In the genomic region with DNA sequence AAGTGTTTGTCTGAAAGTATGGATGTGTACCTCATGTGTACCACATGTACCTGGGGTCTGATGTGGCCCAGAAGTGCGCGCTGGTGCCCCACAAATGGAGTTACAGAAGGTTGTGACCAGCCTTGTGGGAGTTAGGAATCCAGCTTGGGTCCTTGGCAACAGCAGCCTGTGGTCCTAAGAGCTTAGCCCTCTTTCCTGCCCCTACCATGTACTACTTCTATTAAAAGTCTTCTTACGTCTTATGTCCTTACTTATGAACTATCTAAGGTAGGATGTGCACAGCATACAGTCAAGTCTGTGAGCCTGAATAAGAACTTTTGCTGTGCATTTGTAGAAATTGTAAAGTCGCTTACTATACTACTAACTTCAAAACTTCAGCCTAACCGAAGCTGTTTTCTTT, we compare ENCODE assay signal across 8 mouse cellular contexts. TPM values are rescaled to one million over a fixed set of nuclear protein-coding genes. Genes with fewer than 3 reads are reported as not detected.
DNase-seq lines count a peak whose midpoint lies in the region; ATAC-seq lines count a peak whose summit lies in the region.

No protein-coding gene starts in this region.

- intact Hi-C loops in heart, postnatal 36 days (cut with DNase I) = loop anchor here (5.0 kb wide), 1 partner anchor 1777 kb away; the partner anchor contains the start of gene Rif1
- intact Hi-C loops in left cerebral cortex, postnatal 25 days (cut with DNase I) = no loop called here

- H3K27me3 ChIP-seq in heart, embryonic 11.5 days (ENCODE audit: control insufficient read depth, insufficient read depth, low read length) = no peaks in the 10 kb centered on the region
- H3K27me3 ChIP-seq in forebrain, embryonic 12.5 days = no peaks in the 10 kb centered on the region
- H3K27me3 ChIP-seq in liver, embryonic 15.5 days = no peaks in the 10 kb centered on the region

- peak overlapping the region; percentile 76 for H3K4me2 ChIP-seq in heart, embryonic 11.5 days
- peak overlapping the region; percentile 72 for H3K4me2 ChIP-seq in forebrain, embryonic 12.5 days
- H3K4me2 ChIP-seq in liver, embryonic 15.5 days = peak overlapping the region; percentile 83

- H3K4me3 ChIP-seq in heart, embryonic 11.5 days (ENCODE audit: low read depth, low read length) = peak overlapping the region; percentile 76
- H3K4me3 ChIP-seq in forebrain, embryonic 12.5 days (replicated peaks) = peak overlapping the region; percentile 89
- peak overlapping the region; percentile 92 for H3K4me3 ChIP-seq in liver, embryonic 15.5 days (replicated peaks)

- no peak overlapping the region for H3K27ac ChIP-seq in heart, embryonic 11.5 days (ENCODE audit: low read depth, low read length)
- no peak overlapping the region for H3K27ac ChIP-seq in forebrain, embryonic 12.5 days
- 0 out of 2 replicates have a peak overlapping the region, but pooled peaks have one; percentile 14 for H3K27ac ChIP-seq in liver, embryonic 15.5 days (replicated peaks)

- 38% methylated on average over 5 of the region's 5 CpGs for WGBS in heart, embryonic 11.5 days (ENCODE audit: insufficient replicate concordance)
- 51% methylated on average over 5 of the region's 5 CpGs for WGBS in forebrain, embryonic 12.5 days
- WGBS in liver, embryonic 15.5 days (ENCODE audit: insufficient replicate concordance) = 25% methylated on average over 5 of the region's 5 CpGs

- no peak for ATAC-seq in heart, embryonic 11.5 days (replicated peaks; ENCODE audit: insufficient number of reproducible peaks, low FRiP score, low TSS enrichment)
- no peak for ATAC-seq in forebrain, embryonic 12.5 days (ENCODE audit: low FRiP score)
- no peak for ATAC-seq in liver, embryonic 15.5 days (ENCODE audit: insufficient read depth)

- peaks cover 8% of the 10 kb centered on the region for H3K36me3 ChIP-seq in heart, embryonic 11.5 days (ENCODE audit: control insufficient read depth, insufficient read depth, low read length)
- peaks cover 9% of the 10 kb centered on the region for H3K36me3 ChIP-seq in forebrain, embryonic 12.5 days (replicated peaks)
- H3K36me3 ChIP-seq in liver, embryonic 15.5 days (replicated peaks) = peaks cover 12% of the 10 kb centered on the region

- H3K4me1 ChIP-seq in heart, embryonic 11.5 days (ENCODE audit: control insufficient read depth, insufficient read depth, low read length) = peaks cover 16% of the 10 kb centered on the region
- H3K4me1 ChIP-seq in forebrain, embryonic 12.5 days = peaks cover 18% of the 10 kb centered on the region
- peaks cover 32% of the 10 kb centered on the region for H3K4me1 ChIP-seq in liver, embryonic 15.5 days (replicated peaks)

- peak overlapping the region; percentile 99; the same call in 1 of the 2 replicates for H3K9ac ChIP-seq in heart, embryonic 11.5 days (ENCODE audit: low read depth, low read length)
- H3K9ac ChIP-seq in forebrain, embryonic 12.5 days = peak overlapping the region; percentile 82
- H3K9ac ChIP-seq in liver, embryonic 15.5 days = peak overlapping the region; percentile 88

- no peaks in the 10 kb centered on the region for H3K9me3 ChIP-seq in heart, embryonic 11.5 days (replicated peaks; ENCODE audit: control insufficient read depth, low read length)
- H3K9me3 ChIP-seq in forebrain, embryonic 12.5 days = no peaks in the 10 kb centered on the region
- no peaks in the 10 kb centered on the region for H3K9me3 ChIP-seq in liver, embryonic 15.5 days (replicated peaks)

- no peak for DNase-seq in heart, postnatal 36 days
- peak; percentile 21 for DNase-seq in CD4-positive helper T cell, adult 2 months (ENCODE audit: low read depth, low spot score)
- DNase-seq in thymus, postnatal 25 days = no peak
- DNase-seq in left cerebral cortex, postnatal 25 days (ENCODE audit: low spot score in 2 of 2) = no peak
- no peak for DNase-seq in natural killer cell, adult 2 months (ENCODE audit: low spot score in 2 of 2)

RNA-seq across cellular contexts. Expression of gene Mmadhc, which starts 1.0 kb away (rescaled TPM):
- 131 and 138 TPM in 2 replicates for polyA plus RNA-seq in heart, embryonic 11.5 days (2014; fragmentation: Nextera tagmentation; extraction: Ambion mirVana)
- 100 to 1,000 TPM; 170 to 175 TPM for total RNA-seq in heart, postnatal 36 days (2021)
- polyA plus RNA-seq in forebrain, embryonic 12.5 days (2016; fragmentation: Nextera tagmentation; extraction: Ambion mirVana) = 145 and 152 TPM in 2 replicates
- 77.7 and 81.9 TPM in 2 replicates for polyA plus RNA-seq in liver, embryonic 15.5 days (2015; fragmentation: Nextera tagmentation; extraction: Ambion mirVana)
- 10 to 100 TPM; 55.5 to 57.5 TPM for total RNA-seq in left cerebral cortex, postnatal 25 days (2021)
